Comparison of ENCODE assay signal across 7 mouse cellular contexts in the genomic region with DNA sequence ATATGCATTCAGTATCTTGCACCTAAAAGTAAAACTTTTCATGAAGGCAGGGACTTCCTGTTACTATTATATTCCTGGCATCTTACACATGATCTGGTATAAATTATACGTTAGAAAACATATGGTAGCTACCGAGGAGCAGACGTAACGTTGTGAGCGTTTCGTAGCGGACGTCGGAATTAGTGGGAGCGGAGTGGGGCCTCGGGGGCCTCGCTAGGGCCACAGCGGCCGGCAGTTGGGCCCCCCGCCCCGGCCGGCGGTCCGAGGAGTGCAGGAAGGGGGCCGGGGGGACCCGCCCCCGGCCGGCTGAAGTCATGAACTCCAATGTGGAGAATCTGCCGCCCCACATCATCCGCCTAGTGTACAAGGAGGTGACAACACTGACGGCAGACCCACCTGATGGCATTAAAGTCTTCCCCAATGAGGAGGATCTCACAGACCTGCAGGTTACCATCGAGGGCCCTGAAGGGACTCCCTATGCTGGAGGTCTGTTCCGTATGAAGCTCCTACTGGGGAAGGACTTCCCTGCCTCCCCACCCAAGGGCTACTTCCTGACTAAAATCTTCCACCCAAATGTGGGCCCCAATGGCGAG. TPM values are rescaled to one million over a fixed set of nuclear protein-coding genes. Genes with fewer than 3 reads are reported as not detected.
DNase-seq lines count a peak whose midpoint lies in the region; ATAC-seq and TF ChIP-seq lines count a peak whose summit lies in the region.
"Not testable (repeated sequence)": the region's sequence is repeated elsewhere in the genome, so short reads cannot be mapped to it uniquely, and the experiment has no call there.

No protein-coding gene starts in this region.

- TF ChIP-seq CTCF in hindbrain, postnatal 0 days (IDR thresholded peaks at IDR 0.05; ENCODE audit: low read depth); testis, adult 2 months (IDR thresholded peaks at IDR 0.05; ENCODE audit: control insufficient read depth, insufficient read depth, insufficient replicate concordance, low read depth, low read length): not testable (repeated sequence)

- not testable (repeated sequence) for DNase-seq in embryonic facial prominence, embryonic 11.5 days (ENCODE audit: low spot score); hindbrain, postnatal 0 days (ENCODE audit: low spot score); limb, embryonic 14.5 days (ENCODE audit: low spot score)

- not testable (repeated sequence) for H3K27me3 ChIP-seq in embryonic facial prominence, embryonic 11.5 days (ENCODE audit: control insufficient read depth, insufficient read depth, low read length); hindbrain, postnatal 0 days (ENCODE audit: insufficient read depth, low read length); limb, embryonic 14.5 days (ENCODE audit: control insufficient read depth, insufficient read depth, low read length); testis, adult 2 months (ENCODE audit: control insufficient read depth, insufficient read depth, low read length)

- not testable (repeated sequence) for H3K36me3 ChIP-seq in embryonic facial prominence, embryonic 11.5 days (replicated peaks; ENCODE audit: control insufficient read depth, insufficient read depth, low read depth, low read length); hindbrain, postnatal 0 days (ENCODE audit: insufficient read depth, low read length); limb, embryonic 14.5 days (ENCODE audit: control insufficient read depth, insufficient read depth, low read length); testis, adult 2 months (ENCODE audit: control insufficient read depth, insufficient read depth, low read length)

- not testable (repeated sequence) for H3K27ac ChIP-seq in embryonic facial prominence, embryonic 11.5 days (replicated peaks; ENCODE audit: low read depth, low read length); hindbrain, postnatal 0 days; limb, embryonic 14.5 days (replicated peaks; ENCODE audit: low read depth, low read length)
- H3K27ac ChIP-seq in testis, adult 2 months (ENCODE audit: control insufficient read depth, insufficient read depth, low read depth, low read length) = peak overlapping the region; percentile 49; the same call in 1 of the 2 replicates

- not testable (repeated sequence) for H3K4me2 ChIP-seq in embryonic facial prominence, embryonic 11.5 days (ENCODE audit: low read depth, low read length); hindbrain, postnatal 0 days (ENCODE audit: low read depth, low read length); limb, embryonic 14.5 days (replicated peaks; ENCODE audit: low read depth, low read length, severe bottlenecking)

- WGBS in embryonic facial prominence, embryonic 11.5 days = 91% methylated on average over 20 of the region's 29 CpGs
- WGBS in hindbrain, postnatal 0 days = 90% methylated on average over 20 of the region's 29 CpGs
- WGBS in limb, embryonic 14.5 days = 67% methylated on average over 18 of the region's 29 CpGs

- not testable (repeated sequence) for TF ChIP-seq POLR2A in limb, embryonic 14.5 days (IDR thresholded peaks at IDR 0.05; ENCODE audit: borderline replicate concordance, extremely low read depth, insufficient read depth, insufficient read length); testis, adult 2 months (IDR thresholded peaks at IDR 0.05; ENCODE audit: control insufficient read depth, low read depth, low read length)

- not testable (repeated sequence) for H3K4me3 ChIP-seq in embryonic facial prominence, embryonic 11.5 days (ENCODE audit: low read depth, low read length); hindbrain, postnatal 0 days (ENCODE audit: low read length); limb, embryonic 14.5 days (replicated peaks; ENCODE audit: low read length)
- H3K4me3 ChIP-seq in testis, adult 2 months (ENCODE audit: control insufficient read depth, low read depth, low read length) = peak overlapping the region; percentile 64

- not testable (repeated sequence) for H3K9me3 ChIP-seq in embryonic facial prominence, embryonic 11.5 days (replicated peaks; ENCODE audit: control insufficient read depth, low read length); hindbrain, postnatal 0 days (ENCODE audit: low read length); limb, embryonic 14.5 days (ENCODE audit: control insufficient read depth, low read length)

- not testable (repeated sequence) for H3K9ac ChIP-seq in embryonic facial prominence, embryonic 11.5 days (replicated peaks; ENCODE audit: low read length); hindbrain, postnatal 0 days (replicated peaks; ENCODE audit: low read length); limb, embryonic 14.5 days (ENCODE audit: low read depth, low read length, severe bottlenecking)

- peak; percentile 43 for ATAC-seq in CD4-positive, CD25-positive, alpha-beta regulatory T cell, adult 4 months
- peak; percentile 52; the same call in 1 of the 2 replicates for ATAC-seq in embryonic facial prominence, embryonic 11.5 days (replicated peaks; ENCODE audit: insufficient number of reproducible peaks, low FRiP score, low TSS enrichment, low read depth)
- peak; percentile 97 for ATAC-seq in granulocyte monocyte progenitor cell, adult 5-6 weeks (replicated peaks; ENCODE audit: poor library complexity, severe bottlenecking)
- ATAC-seq in hindbrain, postnatal 0 days = peak; percentile 32; the same call in 1 of the 2 replicates
- peak; percentile 44; the same call in 1 of the 2 replicates for ATAC-seq in limb, embryonic 14.5 days (ENCODE audit: low FRiP score, low read depth)
- ATAC-seq in monocyte, adult 5-6 weeks (replicated peaks; ENCODE audit: insufficient number of reproducible peaks, low FRiP score, low TSS enrichment, poor library complexity, severe bottlenecking) = 0 out of 2 replicates have a peak, but pooled peaks have one; percentile 56

- H3K4me1 ChIP-seq in embryonic facial prominence, embryonic 11.5 days (ENCODE audit: control insufficient read depth, insufficient read depth, low read length); hindbrain, postnatal 0 days (ENCODE audit: insufficient read depth, low read length); limb, embryonic 14.5 days (ENCODE audit: control insufficient read depth, insufficient read depth, low read length); testis, adult 2 months (ENCODE audit: control insufficient read depth, insufficient read depth, low read length): not testable (repeated sequence)

RNA-seq across cellular contexts. Expression of a gene that starts 19.0 kb away (rescaled TPM):
- polyA plus RNA-seq in CD4-positive, CD25-positive, alpha-beta regulatory T cell, adult 4 months (2017; shearing (Covaris generic)) = 10 to 100 TPM; 57.1 to 75.0 TPM
- polyA plus RNA-seq in embryonic facial prominence, embryonic 11.5 days (2014; fragmentation: Nextera tagmentation; extraction: Ambion mirVana) = 59.2 and 64.0 TPM in 2 replicates
- 19.6 and 29.8 TPM in 2 replicates for total RNA-seq in granulocyte monocyte progenitor cell, adult 5-6 weeks (2014; fragmentation: Nextera tagmentation)
- 15.7 and 20.3 TPM in 2 replicates for total RNA-seq in granulocyte monocyte progenitor cell, adult 5-6 weeks (2017)
- total RNA-seq in hindbrain, postnatal 0 days (2014; rRNA removed) = 48.2 and 50.9 TPM in 2 replicates
- 57.1 and 58.5 TPM in 2 replicates for polyA plus RNA-seq in hindbrain, postnatal 0 days (2015; fragmentation: Nextera tagmentation; extraction: Ambion mirVana)
- 71.5 and 81.8 TPM in 2 replicates for polyA plus RNA-seq in limb, embryonic 14.5 days (2012; rRNA removed)
- 58.5 and 66.8 TPM in 2 replicates for polyA plus RNA-seq in limb, embryonic 14.5 days (2014; fragmentation: Nextera tagmentation; extraction: Ambion mirVana)
- 17.4 to 41.9 TPM (median 30.0 TPM) in 3 replicates for total RNA-seq in monocyte, adult 5-6 weeks (2017)
- 6.8 and 7.9 TPM in 2 replicates for polyA plus RNA-seq in testis, adult 2 months (2012; rRNA removed)

RNA-seq across cellular contexts. Expression of a gene that starts 19.5 kb away (rescaled TPM):
- 10 to 100 TPM; 17.6 to 18.4 TPM for polyA plus RNA-seq in CD4-positive, CD25-positive, alpha-beta regulatory T cell, adult 4 months (2017; shearing (Covaris generic))
- polyA plus RNA-seq in embryonic facial prominence, embryonic 11.5 days (2014; fragmentation: Nextera tagmentation; extraction: Ambion mirVana) = 7.9 and 8.8 TPM in 2 replicates
- total RNA-seq in granulocyte monocyte progenitor cell, adult 5-6 weeks (2014; fragmentation: Nextera tagmentation) = 16.0 and 25.3 TPM in 2 replicates
- 8.8 and 11.6 TPM in 2 replicates for total RNA-seq in granulocyte monocyte progenitor cell, adult 5-6 weeks (2017)
- total RNA-seq in hindbrain, postnatal 0 days (2014; rRNA removed) = 9.1 and 9.6 TPM in 2 replicates
- polyA plus RNA-seq in hindbrain, postnatal 0 days (2015; fragmentation: Nextera tagmentation; extraction: Ambion mirVana) = 5.3 and 5.4 TPM in 2 replicates
- 11.5 and 12.2 TPM in 2 replicates for polyA plus RNA-seq in limb, embryonic 14.5 days (2012; rRNA removed)
- polyA plus RNA-seq in limb, embryonic 14.5 days (2014; fragmentation: Nextera tagmentation; extraction: Ambion mirVana) = 16.7 and 18.3 TPM in 2 replicates
- 27.6 to 83.7 TPM (median 27.7 TPM) in 3 replicates for total RNA-seq in monocyte, adult 5-6 weeks (2017)
- polyA plus RNA-seq in testis, adult 2 months (2012; rRNA removed) = 5.2 and 5.5 TPM in 2 replicates

Comparison
In these comparisons a context has a peak if more than half of its experiments do, and no peak if none do; other contexts are left out.
1. ATAC-seq: peak in every context shown above with its lines; median percentile 97 in granulocyte monocyte progenitor cell, adult 5-6 weeks; 56 in monocyte, adult 5-6 weeks; 52 in embryonic facial prominence, embryonic 11.5 days; 44 in limb, embryonic 14.5 days; 43 in CD4-positive, CD25-positive, alpha-beta regulatory T cell, adult 4 months; 32 in hindbrain, postnatal 0 days.